Mouse (Mus musculus) Patski (cell line): ENCODE measurements at regions not wholly inside any gene's neighbourhood (a gene's known extent, or its start where the extent isn't known, plus 50 kb on each side); places are given as distances from the start of the nearest gene placed in this dataset.

Experiments used
- ATAC-seq: fragments of 100-300 bp; one replicate; pipeline ENCODE4 v1.8.0; 2021
- CTCF ChIA-PET: fragments of 350-600 bp; sonication (Branson Sonifier 250); formaldehyde crosslinking; loops from one replicate; lab custom pipeline; 2022; ENCODE audit warnings: inconsistent platforms; lab: Charles Lee
- POLR2A ChIA-PET: fragments of 350-600 bp; sonication (Branson Sonifier 250); formaldehyde crosslinking; loops from one replicate; lab custom pipeline; 2022; ENCODE audit warnings: antibody characterized with exemption, inconsistent platforms; lab: Charles Lee
- DNase-seq: peaks from one replicate; pipeline ENCODE4 v3.0.0-alpha.2; 2011; ENCODE audit warnings: low read depth, low spot score
- H3K27me3 ChIP-seq: fragments of 371-371 bp; one replicate; pipeline ENCODE4 v1.5.1; 2021
- CTCF ChIP-seq: fragments of 100-300 bp; IDR thresholded peaks from one replicate; pipeline ENCODE4 v1.5.1; 2021
- in situ Hi-C: fragments of 300-500 bp; cut with MboI; formaldehyde crosslinking; loops from 3 replicates; pipeline ENCODE4 v1.11.1; 2018; ENCODE audit warnings: low pct_unique_long_range_greater_than_20kb, mixed read lengths

DNA sequence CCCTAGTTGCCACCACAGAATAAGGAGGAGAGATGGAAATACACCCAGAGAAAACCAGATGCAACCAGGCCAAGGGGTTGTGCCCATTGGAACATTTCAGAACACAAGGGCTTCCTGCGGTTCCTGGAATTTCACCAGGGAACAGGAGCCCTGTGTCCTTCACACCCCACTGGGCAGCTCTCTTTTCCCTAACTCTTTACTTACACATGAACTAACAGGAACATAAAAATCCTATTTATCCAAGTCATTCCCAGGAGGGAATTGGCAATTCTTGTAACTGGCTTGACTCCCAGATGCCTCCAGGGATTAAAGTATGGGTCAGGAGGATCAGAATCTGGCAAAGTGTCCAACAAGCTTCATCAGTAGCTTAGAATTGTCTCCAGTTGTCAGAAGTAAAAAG lies 62.2 kb upstream of the Glycam1 start:
- H3K27me3 ChIP-seq: peaks cover 15% of the 10 kb centered on the region
- ChIA-PET CTCF (no interaction called here), POLR2A (interaction anchor here (0.7 kb wide), 1 partner anchor 1049 kb away, joined by 6 read pairs; no protein-coding TSS in a partner anchor)
- peak; percentile 54 for ATAC-seq
- in situ Hi-C loops: no loop called here
- DNase-seq: no peak
- TF ChIP-seq CTCF: no peak
